Mouse (Mus musculus): ENCODE results near the gene Gtf2ird2. TPM values are rescaled to one million over a fixed set of nuclear protein-coding genes. Genes with fewer than 3 reads are reported as not detected.

Gene Gtf2ird2
- polyA plus RNA-seq (2015; fragmentation: Illumina TruSeq; extraction: RNeasy Lipid Tissue Mini Kit (QIAGEN cat#74804); ENCODE audit: insufficient read depth, low read depth, low replicate concordance) = 2.2 TPM

GRCm38 (mm10) chr5:134183880-134184808 lies at the start of gene Gtf2ird2:
Gene Gtf2ird2, plus strand, starts transcription at chr5:134184019.

GRCm38 (mm10) chr5:134176169-134176881 lies 7.5 kb upstream of the Gtf2ird2 start, which contains the start of gene Rcc1l:
Gene Rcc1l, minus strand, starts transcription at chr5:134176774.

DNA sequence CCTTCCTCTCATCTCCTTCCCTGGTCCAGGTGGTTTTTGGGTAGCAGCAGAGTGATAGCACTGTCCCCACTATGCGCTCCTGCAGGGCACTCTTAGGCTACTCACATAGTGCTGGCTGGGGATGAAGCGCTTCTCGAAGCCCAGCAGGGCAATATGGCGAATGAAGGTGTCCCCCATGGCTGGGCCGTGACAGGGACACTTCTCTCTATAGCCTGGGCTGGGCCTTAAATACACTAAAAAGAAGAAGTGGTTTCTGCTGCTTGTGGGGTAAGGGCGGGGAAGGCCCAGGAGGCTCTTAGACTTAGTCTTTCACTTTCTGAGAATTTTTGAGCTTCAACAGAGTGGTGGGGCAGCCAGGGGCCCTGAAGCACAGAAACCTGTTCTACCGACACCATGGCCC lies 45.6 kb downstream of the Gtf2ird2 start, which contains the start of gene Ncf1:
TSS of gene Ncf1 (minus strand) at position 235 of the 400 bp plus-strand sequence.

Other genes starting within 250 kb of the Gtf2ird2 start
- 11.0 TPM for gene Castor2, start 84.3 kb upstream of the Gtf2ird2 start, polyA plus RNA-seq (2015; fragmentation: Illumina TruSeq; extraction: RNeasy Lipid Tissue Mini Kit (QIAGEN cat#74804); ENCODE audit: insufficient read depth, low read depth, low replicate concordance)
- 5.7 TPM for gene Rcc1l, start 7.2 kb upstream of the Gtf2ird2 start, polyA plus RNA-seq (2015; fragmentation: Illumina TruSeq; extraction: RNeasy Lipid Tissue Mini Kit (QIAGEN cat#74804); ENCODE audit: insufficient read depth, low read depth, low replicate concordance)
- gene Ncf1, start 45.6 kb downstream of the Gtf2ird2 start, polyA plus RNA-seq (2015; fragmentation: Illumina TruSeq; extraction: RNeasy Lipid Tissue Mini Kit (QIAGEN cat#74804); ENCODE audit: insufficient read depth, low read depth, low replicate concordance) = 2.5 TPM
- gene Gtf2i, start 130.7 kb downstream of the Gtf2ird2 start, polyA plus RNA-seq (2015; fragmentation: Illumina TruSeq; extraction: RNeasy Lipid Tissue Mini Kit (QIAGEN cat#74804); ENCODE audit: insufficient read depth, low read depth, low replicate concordance) = 26.7 TPM

All from pancreas, adult 10 weeks (tissue).